25 mouse cellular contexts compared by ENCODE assay signal in genomic region chr3:146110358-146110757, GRCm38 (mm10). TPM values are rescaled to one million over a fixed set of nuclear protein-coding genes. Genes with fewer than 3 reads are reported as not detected.
A peak's percentile ranks its signal among the peaks of the same experiment; 100 is the strongest.
DNase-seq lines count a peak whose midpoint lies in the region; ATAC-seq lines count a peak whose summit lies in the region.
"Had no signal": no experiment of that assay in that cellular context is flagged by ENCODE, and none has a peak within 500 bp of the region (broad histone marks: within the 10 kb centered on the region; RNA-seq: fewer than 3 reads in every experiment).

No protein-coding gene starts in this region.

- no peak for ATAC-seq in intestine, embryonic 16.5 days
- ATAC-seq: intestine, embryonic 15.5 days; liver, embryonic 12.5 days had no signal

- H3K79me2 ChIP-seq in macrophage (ENCODE audit: inconsistent target): no peaks in the 10 kb centered on the region

- H3K36me3 ChIP-seq in macrophage (ENCODE audit: inconsistent target): no peaks in the 10 kb centered on the region
- H3K36me3 ChIP-seq in intestine, embryonic 16.5 days (ENCODE audit: control insufficient read depth, insufficient read depth, low read length): no peaks in the 10 kb centered on the region
- H3K36me3 ChIP-seq: embryonic facial prominence, embryonic 13.5 days; forebrain, embryonic 10.5 days; heart, embryonic 15.5 days; hindbrain, embryonic 13.5 days; intestine, embryonic 15.5 days; liver, embryonic 12.5 days; neural tube, embryonic 13.5 days had no signal

- H3K9me3 ChIP-seq in intestine, embryonic 16.5 days (ENCODE audit: control insufficient read depth, low read length): no peaks in the 10 kb centered on the region
- H3K9me3 ChIP-seq: embryonic facial prominence, embryonic 13.5 days; heart, embryonic 15.5 days; hindbrain, embryonic 13.5 days; intestine, embryonic 15.5 days; liver, embryonic 12.5 days; neural tube, embryonic 13.5 days had no signal

- H3K4me3 ChIP-seq in macrophage (ENCODE audit: inconsistent target): no peak overlapping the region
- no peak overlapping the region for H3K4me3 ChIP-seq in intestine, embryonic 16.5 days (ENCODE audit: low read length)
- H3K4me3 ChIP-seq: embryonic facial prominence, embryonic 13.5 days; forebrain, embryonic 10.5 days; heart, embryonic 15.5 days; hindbrain, embryonic 13.5 days; intestine, embryonic 15.5 days; liver, embryonic 12.5 days; neural tube, embryonic 13.5 days had no signal

- H3K4me1 ChIP-seq in intestine, embryonic 16.5 days (ENCODE audit: control insufficient read depth, insufficient read depth, low read length): peaks cover 4% of the 10 kb centered on the region; the same call in 1 of the 2 replicates
- H3K4me1 ChIP-seq: intestine, embryonic 15.5 days; liver, embryonic 12.5 days had no signal

- H3K4me2 ChIP-seq in intestine, embryonic 16.5 days (ENCODE audit: low read depth, low read length): no peak overlapping the region
- H3K4me2 ChIP-seq: embryonic facial prominence, embryonic 13.5 days; heart, embryonic 15.5 days; hindbrain, embryonic 13.5 days; intestine, embryonic 15.5 days; liver, embryonic 12.5 days; midbrain, embryonic 11.5 days; neural tube, embryonic 13.5 days had no signal

- DNase-seq in heart, adult 18-20 months: peak; percentile 29 to 43
- no peak for DNase-seq in heart, postnatal 14 days
- peak; percentile 94 for DNase-seq in 3T3-L1 (ENCODE audit: low read depth, low spot score)
- DNase-seq in Muller cell, postnatal 12 days (ENCODE audit: inconsistent ontology term): peak; percentile 78
- DNase-seq in thymus, adult 18-20 months: no peak
- DNase-seq in kidney, adult 18-20 months: no peak
- DNase-seq: adrenal gland, postnatal 36 days; cerebellum, adult 9-10 months; gastrocnemius, postnatal 25 days; kidney, postnatal 14 days; thymus, postnatal 25 days had no signal

- WGBS in macrophage (ENCODE audit: missing documents): 15% methylated on average over 2 of the region's 2 CpGs
- 76% methylated on average over 2 of the region's 2 CpGs for WGBS in intestine, embryonic 16.5 days

- no peaks in the 10 kb centered on the region for H3K27me3 ChIP-seq in intestine, embryonic 16.5 days (replicated peaks; ENCODE audit: control insufficient read depth, insufficient read depth, low read length)
- H3K27me3 ChIP-seq: intestine, embryonic 15.5 days; neural tube, embryonic 13.5 days had no signal

- no peak overlapping the region for H3K9ac ChIP-seq in intestine, embryonic 16.5 days (ENCODE audit: low read depth, low read length)
- H3K9ac ChIP-seq: embryonic facial prominence, embryonic 13.5 days; heart, embryonic 15.5 days; hindbrain, embryonic 13.5 days; intestine, embryonic 15.5 days; liver, embryonic 12.5 days; neural tube, embryonic 13.5 days had no signal

- peak overlapping the region; percentile 94 for H3K27ac ChIP-seq in macrophage
- H3K27ac ChIP-seq in intestine, embryonic 16.5 days (ENCODE audit: low read length): no peak overlapping the region
- H3K27ac ChIP-seq: embryonic facial prominence, embryonic 13.5 days; forebrain, embryonic 10.5 days; heart, embryonic 15.5 days; hindbrain, embryonic 13.5 days; intestine, embryonic 15.5 days; liver, embryonic 12.5 days; neural tube, embryonic 13.5 days had no signal

- intact Hi-C loops in heart, postnatal 14 days (cut with DNase I): no loop called here

RNA-seq across cellular contexts. Expression of gene Wdr63, which starts 2.4 kb away (rescaled TPM):
- total RNA-seq in heart, adult 18-20 months (2021): under 1 TPM in 1 of 2 experiments, not detected in 1; 0.57 TPM
- under 1 TPM in 1 of 2 experiments, not detected in 1; 0.55 TPM for total RNA-seq in heart, postnatal 14 days (2021)
- total RNA-seq in macrophage (2018; cell fraction: chromatin; rRNA removed): 1 to 10 TPM in 9 of 26 experiments, under 1 TPM in 16, not detected in 1; 0.22 to 2.2 (median 0.74) TPM
- under 1 TPM; 0.06 to 0.58 (median 0.14) TPM for total RNA-seq in macrophage (2018; cell fraction: cytosol; rRNA removed)
- 1 to 10 TPM in 2 of 26 experiments, under 1 TPM in 23, not detected in 1; 0.17 to 1.9 (median 0.45) TPM for total RNA-seq in macrophage (2018; cell fraction: nucleus; rRNA removed)
- polyA plus RNA-seq in macrophage (2018): 0.07 to 0.27 TPM (median 0.10 TPM) in 3 replicates
- polyA plus RNA-seq in intestine, embryonic 16.5 days (2015; fragmentation: Nextera tagmentation; extraction: Ambion mirVana): 0.49 TPM in 1 of 2 replicates, not detected in the other
- total RNA-seq: gastrocnemius, postnatal 25 days; monocyte, adult 5-6 weeks had no signal
- polyA plus RNA-seq: forebrain, embryonic 10.5 days; frontal cortex, adult 2 months; limb, embryonic 11.5 days; midbrain, embryonic 11.5 days had no signal

RNA-seq across cellular contexts. Expression of gene Mcoln3, which starts 6.9 kb away (rescaled TPM):
- total RNA-seq in heart, adult 18-20 months (2021): under 1 TPM in 1 of 2 experiments, not detected in 1; 0.41 TPM
- total RNA-seq in heart, postnatal 14 days (2021): under 1 TPM in 1 of 2 experiments, not detected in 1; 0.34 TPM
- total RNA-seq in macrophage (2018; cell fraction: chromatin; rRNA removed): 10 to 100 TPM; 12.0 to 95.0 (median 30.7) TPM
- 100 to 1,000 TPM in 2 of 26 experiments, 10 to 100 TPM in 24; 10.4 to 108 (median 39.3) TPM for total RNA-seq in macrophage (2018; cell fraction: cytosol; rRNA removed)
- total RNA-seq in macrophage (2018; cell fraction: nucleus; rRNA removed): 100 to 1,000 TPM in 3 of 26 experiments, 10 to 100 TPM in 23; 12.2 to 121 (median 39.6) TPM
- 38.3 to 114 TPM (median 88.0 TPM) in 3 replicates for polyA plus RNA-seq in macrophage (2018)
- 74.3 and 102 TPM in 2 replicates for polyA plus RNA-seq in intestine, embryonic 16.5 days (2015; fragmentation: Nextera tagmentation; extraction: Ambion mirVana)
- total RNA-seq: adrenal gland, postnatal 36 days; gastrocnemius, postnatal 25 days; left cerebral cortex, adult 8-10 months had no signal
- polyA plus RNA-seq: frontal cortex, adult 2 months had no signal

RNA-seq across cellular contexts. Expression of gene Mcoln2, which starts 39.3 kb away (rescaled TPM):
- total RNA-seq in heart, adult 18-20 months (2021): under 1 TPM in 1 of 2 experiments, not detected in 1; 0.57 TPM
- total RNA-seq in heart, postnatal 14 days (2021): under 1 TPM; 0.12 to 0.29 TPM
- 1,000 to 10,000 TPM in 5 of 26 experiments, 100 to 1,000 TPM in 21; 274 to 1,392 (median 527) TPM for total RNA-seq in macrophage (2018; cell fraction: chromatin; rRNA removed)
- total RNA-seq in macrophage (2018; cell fraction: cytosol; rRNA removed): 100 to 1,000 TPM in 14 of 26 experiments, 10 to 100 TPM in 12; 64.0 to 184 (median 105) TPM
- total RNA-seq in macrophage (2018; cell fraction: nucleus; rRNA removed): 1,000 to 10,000 TPM in 2 of 26 experiments, 100 to 1,000 TPM in 24; 189 to 1,164 (median 456) TPM
- polyA plus RNA-seq in macrophage (2018): 49.3 to 81.1 TPM (median 53.6 TPM) in 3 replicates
- 8.1 and 8.8 TPM in 2 replicates for polyA plus RNA-seq in intestine, embryonic 16.5 days (2015; fragmentation: Nextera tagmentation; extraction: Ambion mirVana)
- total RNA-seq: adrenal gland, postnatal 36 days; left cerebral cortex, adult 8-10 months had no signal
- polyA plus RNA-seq: frontal cortex, adult 2 months had no signal

Comparison
In these comparisons a context has a peak if more than half of its experiments do, and no peak if none do; other contexts are left out.
1. DNase-seq: peak in heart, adult 18-20 months (2 of 2), 3T3-L1 (single experiment) and Muller cell, postnatal 12 days (single experiment); none in heart, postnatal 14 days (0 of 2), thymus, adult 18-20 months (0 of 2) and kidney, adult 18-20 months (single experiment).